Mouse (Mus musculus) embryonic fibroblast, embryonic 13.5 days (primary cell): ENCODE measurements around the gene Osbpl6. TPM values are rescaled to one million over a fixed set of nuclear protein-coding genes. Genes with fewer than 3 reads are reported as not detected.

Experiments
- H3K27ac ChIP-seq: 2 replicates; pipeline ENCODE4 v1.5.1; 2012; ENCODE audit warnings: low read length, control low read depth, inconsistent platforms; ENCODE audit not compliant: insufficient read depth
- H3K4me1 ChIP-seq: 2 replicates; pipeline ENCODE4 v1.6.1; 2011; ENCODE audit warnings: low read length; ENCODE audit not compliant: control insufficient read depth, insufficient read depth
- H3K4me3 ChIP-seq: 2 replicates; pipeline ENCODE4 v1.5.1; 2011; ENCODE audit warnings: mild to moderate bottlenecking, control low read depth, low read length; ENCODE audit not compliant: insufficient read depth
- CTCF ChIP-seq: IDR thresholded peaks from 2 replicates; pipeline ENCODE4 v1.5.1; 2011; ENCODE audit warnings: mild to moderate bottlenecking, control low read depth, low read length, moderate library complexity, borderline replicate concordance; ENCODE audit not compliant: insufficient read depth
- POLR2A ChIP-seq: IDR thresholded peaks from 2 replicates; pipeline ENCODE4 v1.6.1; 2011; ENCODE audit warnings: low read depth, mild to moderate bottlenecking, control low read depth, low read length, moderate library complexity
- polyA plus RNA-seq: library from polyadenylated mRNA; stranded (reverse); fragments of >200 nt; gene quantifications from 2 replicates; pipeline ENCODE4 v1.2.4, GENCODE M21; 2011; ENCODE audit warnings: low read depth; ENCODE audit not compliant: missing spikeins, insufficient read length

Gene Osbpl6
- polyA plus RNA-seq, 1 experiment: 6.1 TPM

DNA sequence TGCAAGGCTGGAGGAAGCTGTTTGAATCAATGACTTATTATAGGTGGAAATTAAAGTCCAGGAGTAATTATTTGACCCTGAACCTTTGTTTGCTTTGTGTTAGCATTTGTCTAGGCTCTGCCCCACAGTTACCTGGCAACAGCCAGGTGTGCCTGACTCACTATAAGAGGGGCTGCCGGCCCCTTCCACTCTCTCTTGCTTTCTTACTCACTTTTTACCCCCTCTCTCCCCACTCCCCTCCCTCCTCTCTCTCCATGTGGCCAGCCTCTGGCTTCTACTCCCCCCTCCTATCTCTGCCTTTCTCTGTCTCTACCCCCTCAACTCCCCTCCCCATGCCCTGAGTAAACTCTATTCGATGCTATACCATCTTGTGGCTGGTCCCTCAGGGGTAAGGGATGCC lies 33.2 kb downstream of the Osbpl6 start:
- no peak overlapping the region for H3K27ac ChIP-seq
- no peak overlapping the region for H3K4me3 ChIP-seq
- H3K4me1 ChIP-seq: no peaks in the 10 kb centered on the region
- TF ChIP-seq CTCF (no peak), POLR2A (no peak)

DNA sequence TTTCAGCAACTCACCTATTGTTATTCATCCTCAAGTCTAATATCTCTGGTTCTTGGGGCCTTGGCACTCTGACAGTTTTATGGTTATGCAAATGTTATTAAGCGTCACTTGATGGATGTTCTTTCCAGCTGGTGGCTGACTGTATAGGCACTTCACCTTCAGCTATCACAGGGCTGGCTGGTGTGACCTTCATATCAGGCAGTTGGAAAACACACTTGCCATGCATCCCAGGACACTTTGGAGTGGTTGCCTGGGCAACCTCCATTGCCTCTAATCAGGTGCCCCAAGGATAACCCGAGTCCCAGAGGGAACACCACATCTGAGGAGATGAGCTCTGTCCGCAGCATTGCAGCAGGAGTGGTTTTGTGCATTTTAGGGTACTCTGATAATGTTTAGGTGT lies 35.8 kb downstream of the Osbpl6 start:
- TF ChIP-seq CTCF (no peak), POLR2A (no peak)
- no peaks in the 10 kb centered on the region for H3K4me1 ChIP-seq
- H3K27ac ChIP-seq: no peak overlapping the region
- no peak overlapping the region for H3K4me3 ChIP-seq

GRCm38 (mm10) chr2:76449836-76450355 lies 43.6 kb downstream of the Osbpl6 start:
- no peak for TF ChIP-seq POLR2A
- no peak for TF ChIP-seq CTCF
- H3K4me3 ChIP-seq: no peak overlapping the region

DNA sequence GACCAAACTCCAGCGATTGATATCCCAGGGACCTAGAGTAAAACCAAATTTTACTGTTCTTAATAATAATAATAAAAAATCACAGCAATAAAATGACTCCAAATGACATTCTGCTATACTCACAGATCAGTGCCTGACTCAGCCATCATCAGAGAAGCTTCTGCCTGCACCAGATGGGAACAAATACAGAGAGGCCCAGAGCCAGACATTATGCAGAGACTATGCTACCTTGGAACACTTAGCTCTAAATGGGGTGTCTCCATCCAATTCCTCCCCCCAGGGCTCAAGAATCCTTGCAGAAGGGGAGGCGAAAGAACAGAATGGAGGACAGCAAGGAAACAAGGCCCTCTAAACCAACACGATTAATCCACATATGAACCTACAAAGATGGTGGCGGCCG lies 60.4 kb downstream of the Osbpl6 start:
- Histone ChIP-seq H3K4me1 (peaks cover 3% of the 10 kb centered on the region; the same call in 1 of the 2 replicates), H3K4me3 (no peak overlapping the region), H3K27ac (no peak overlapping the region)
- TF ChIP-seq CTCF: no peak
- TF ChIP-seq POLR2A: no peak

More at GRCm38 (mm10) chr2:76449836-76450355, 43.6 kb downstream of the Osbpl6 start:
- Histone ChIP-seq H3K27ac (no peak overlapping the region), H3K4me1 (no peaks in the 10 kb centered on the region)

GRCm38 (mm10) chr2:76468204-76468603 lies 61.9 kb downstream of the Osbpl6 start:
- Histone ChIP-seq H3K4me3 (no peak overlapping the region), H3K4me1 (peaks cover 3% of the 10 kb centered on the region; the same call in 1 of the 2 replicates), H3K27ac (no peak overlapping the region)
- TF ChIP-seq POLR2A: no peak

- Histone ChIP-seq H3K4me3 (no peak overlapping the region), H3K4me1 (peaks cover 3% of the 10 kb centered on the region; the same call in 1 of the 2 replicates), H3K27ac (no peak overlapping the region)
- TF ChIP-seq POLR2A (no peak), CTCF (no peak)
These were observed 62.9 kb downstream of the Osbpl6 start for GRCm38 (mm10) chr2:76469091-76469750.

DNA sequence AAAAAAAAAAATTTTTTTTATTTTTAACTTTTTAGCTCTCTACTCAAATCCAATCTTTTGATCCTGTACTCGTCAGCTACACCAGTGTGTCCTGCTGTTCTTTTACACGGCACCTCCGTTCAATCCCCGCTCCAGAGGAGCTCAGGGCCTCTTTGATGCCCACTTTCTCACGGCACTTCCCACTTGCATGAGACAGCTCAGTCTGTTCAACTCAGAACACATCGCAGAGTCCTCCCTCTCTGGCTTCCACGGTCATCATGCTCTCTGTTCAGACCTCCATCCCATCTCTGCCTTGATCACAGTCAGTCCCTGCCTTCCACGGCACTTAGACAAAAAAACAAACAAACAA lies 63.4 kb downstream of the Osbpl6 start:
- Histone ChIP-seq H3K27ac (no peak overlapping the region), H3K4me1 (peaks cover 3% of the 10 kb centered on the region; the same call in 1 of the 2 replicates), H3K4me3 (no peak overlapping the region)
- TF ChIP-seq CTCF (no peak), POLR2A (no peak)

DNA sequence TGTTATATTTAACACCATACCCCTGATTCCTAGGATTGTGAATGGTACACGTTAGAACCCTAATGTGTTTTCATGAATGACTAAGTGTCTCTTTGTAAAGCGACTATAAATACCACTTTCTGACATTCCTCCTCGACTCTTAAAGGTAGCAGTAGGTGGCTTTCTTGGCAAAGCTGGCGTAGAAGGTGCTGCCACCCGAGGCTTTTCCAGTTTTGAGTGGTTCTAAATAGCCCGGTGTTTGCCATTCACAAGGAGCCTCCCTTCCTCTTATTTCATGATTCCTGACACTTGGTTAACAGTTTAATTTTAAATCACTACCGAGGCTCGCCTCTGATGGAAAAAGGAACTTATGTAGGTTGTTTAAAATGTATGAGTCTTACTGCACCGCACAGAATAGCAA lies 64.1 kb downstream of the Osbpl6 start:
- peaks cover 3% of the 10 kb centered on the region; the same call in 1 of the 2 replicates for H3K4me1 ChIP-seq
- TF ChIP-seq CTCF: no peak
- TF ChIP-seq POLR2A: no peak
- H3K4me3 ChIP-seq: no peak overlapping the region
- H3K27ac ChIP-seq: no peak overlapping the region

GRCm38 (mm10) chr2:76475788-76476187 lies 69.5 kb downstream of the Osbpl6 start:
- Histone ChIP-seq H3K4me3 (no peak overlapping the region), H3K27ac (no peak overlapping the region), H3K4me1 (no peaks in the 10 kb centered on the region)
- TF ChIP-seq CTCF: no peak
- no peak for TF ChIP-seq POLR2A

- Histone ChIP-seq H3K27ac (no peak overlapping the region), H3K4me3 (no peak overlapping the region), H3K4me1 (no peaks in the 10 kb centered on the region)
- TF ChIP-seq CTCF (no peak), POLR2A (no peak)
These were observed 82.5 kb downstream of the Osbpl6 start for GRCm38 (mm10) chr2:76488764-76489163.

GRCm38 (mm10) chr2:76490198-76490597 lies 83.9 kb downstream of the Osbpl6 start:
- TF ChIP-seq POLR2A (no peak), CTCF (no peak)
- Histone ChIP-seq H3K27ac (no peak overlapping the region), H3K4me1 (no peaks in the 10 kb centered on the region), H3K4me3 (no peak overlapping the region)
